Mouse (Mus musculus): ENCODE measurements around the gene Adamtsl4. TPM values are rescaled to one million over a fixed set of nuclear protein-coding genes. Genes with fewer than 3 reads are reported as not detected.

Adamtsl4 gene
- polyA plus RNA-seq, 1 experiment = not detected

- no peak for TF ChIP-seq GATA1 (IDR thresholded peaks at IDR 0.05; ENCODE audit: low read length)
Measured at GRCm38 (mm10) chr3:95707497-95707896, 19.8 kb upstream of the Adamtsl4 start.

GRCm38 (mm10) chr3:95706273-95706672 is 18.6 kb upstream of the Adamtsl4 start:
- no peak for TF ChIP-seq GATA1 (IDR thresholded peaks at IDR 0.05; ENCODE audit: low read length)

GRCm38 (mm10) chr3:95704612-95705011 is 16.9 kb upstream of the Adamtsl4 start:
- TF ChIP-seq GATA1 (IDR thresholded peaks at IDR 0.05; ENCODE audit: low read length) = no peak

DNA sequence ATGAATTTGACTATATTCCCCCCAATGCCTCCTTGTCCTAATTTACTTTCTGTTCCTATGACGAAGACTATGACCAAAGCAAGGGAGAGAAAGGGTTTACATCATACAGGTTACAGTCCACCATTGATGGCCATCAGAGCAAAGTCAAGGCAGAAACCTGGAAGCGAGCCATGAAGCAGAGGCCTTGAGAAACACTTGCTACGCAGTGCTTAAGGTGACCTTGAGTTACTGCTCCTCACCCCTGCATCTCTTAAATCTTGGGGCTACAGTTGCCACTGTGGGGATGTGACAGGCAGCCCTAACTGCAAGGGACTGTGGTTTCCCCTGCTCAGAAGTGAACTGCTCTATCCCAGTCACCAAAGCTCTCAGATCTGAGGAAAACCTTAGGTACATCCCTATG is 15.6 kb upstream of the Adamtsl4 start:
- TF ChIP-seq GATA1 (IDR thresholded peaks at IDR 0.05; ENCODE audit: low read length) = no peak

DNA sequence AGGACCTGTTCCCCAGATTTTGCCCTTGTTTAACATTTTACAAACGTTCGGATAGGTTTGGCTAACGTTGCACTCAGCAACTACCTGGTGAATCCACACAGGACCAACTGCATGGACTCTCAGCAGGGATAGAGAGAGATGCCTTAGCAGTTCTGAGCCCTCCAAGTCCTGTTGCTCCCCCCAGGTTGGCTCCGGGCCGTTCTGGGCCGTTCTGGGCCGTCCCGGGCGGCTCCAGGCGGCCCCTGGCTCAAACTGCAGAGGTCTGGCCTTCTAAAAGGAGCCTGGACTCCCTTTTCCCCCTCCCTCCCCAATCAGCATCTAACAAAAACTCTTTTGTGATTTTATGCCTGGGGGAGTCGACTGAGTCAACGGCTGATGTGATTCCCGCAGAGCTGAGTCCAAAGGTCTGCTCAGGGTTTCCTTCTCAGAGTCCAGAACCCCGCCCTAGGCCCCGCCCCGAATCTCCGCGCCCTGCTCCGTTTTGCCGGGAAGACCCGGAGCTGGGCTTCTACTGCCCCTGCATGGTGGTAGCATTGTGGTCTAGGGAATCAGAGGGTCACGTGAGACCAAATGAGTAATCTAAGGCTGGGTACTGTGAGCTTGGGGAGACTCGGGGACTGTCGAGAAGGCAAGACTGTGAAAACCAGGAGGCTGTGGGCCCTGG is 14.3 kb upstream of the Adamtsl4 start:
- no peak for TF ChIP-seq GATA1 (IDR thresholded peaks at IDR 0.05; ENCODE audit: low read length)

GRCm38 (mm10) chr3:95701085-95701484 is 13.4 kb upstream of the Adamtsl4 start:
- no peak for TF ChIP-seq GATA1 (IDR thresholded peaks at IDR 0.05; ENCODE audit: low read length)

DNA sequence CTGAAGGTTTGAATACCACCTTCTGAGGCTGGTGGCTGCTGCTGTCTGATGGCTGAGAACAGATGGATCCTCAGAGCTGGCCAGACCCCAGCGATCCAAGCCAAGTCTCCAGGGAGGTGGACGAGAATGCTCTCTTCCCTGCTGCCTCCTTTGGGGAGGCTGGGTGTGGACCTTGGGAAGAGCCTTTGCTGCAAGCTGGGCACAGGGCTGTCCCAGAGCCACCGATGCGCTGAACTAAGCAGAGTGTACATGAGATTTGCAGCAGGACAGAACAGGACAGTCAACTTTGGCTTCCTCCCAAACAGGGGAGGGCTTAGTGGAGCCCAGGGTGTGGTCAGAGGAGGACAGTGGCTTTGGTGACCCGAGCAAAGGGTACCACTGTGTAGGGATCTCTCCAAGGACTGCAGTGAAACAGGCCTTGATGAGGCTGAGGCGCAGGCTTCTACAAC is 12.5 kb upstream of the Adamtsl4 start:
- TF ChIP-seq GATA1 (IDR thresholded peaks at IDR 0.05; ENCODE audit: low read length) = no peak

DNA sequence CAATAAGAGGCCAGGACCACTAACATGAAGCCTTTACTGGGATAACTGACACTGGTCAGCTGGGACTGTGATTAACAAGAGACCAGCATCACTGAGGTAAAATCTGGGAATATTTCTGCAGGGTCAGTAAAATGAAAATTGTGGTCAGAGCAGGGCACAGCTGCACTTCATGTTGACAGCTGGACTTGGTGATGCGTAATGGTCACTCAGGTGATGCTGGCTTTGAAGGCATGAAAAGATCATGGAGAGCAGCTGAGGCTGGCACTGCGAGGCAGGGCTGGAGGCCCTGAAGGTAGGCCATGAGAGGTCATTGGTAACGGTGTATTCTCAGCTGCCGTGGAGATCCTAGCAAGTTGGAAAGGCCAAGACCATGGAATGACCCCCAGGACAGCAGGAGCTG is 10.6 kb upstream of the Adamtsl4 start:
- no peak for TF ChIP-seq GATA1 (IDR thresholded peaks at IDR 0.05; ENCODE audit: low read length)

GRCm38 (mm10) chr3:95696360-95696759 is 8.6 kb upstream of the Adamtsl4 start:
- TF ChIP-seq GATA1 (IDR thresholded peaks at IDR 0.05; ENCODE audit: low read length) = no peak

DNA sequence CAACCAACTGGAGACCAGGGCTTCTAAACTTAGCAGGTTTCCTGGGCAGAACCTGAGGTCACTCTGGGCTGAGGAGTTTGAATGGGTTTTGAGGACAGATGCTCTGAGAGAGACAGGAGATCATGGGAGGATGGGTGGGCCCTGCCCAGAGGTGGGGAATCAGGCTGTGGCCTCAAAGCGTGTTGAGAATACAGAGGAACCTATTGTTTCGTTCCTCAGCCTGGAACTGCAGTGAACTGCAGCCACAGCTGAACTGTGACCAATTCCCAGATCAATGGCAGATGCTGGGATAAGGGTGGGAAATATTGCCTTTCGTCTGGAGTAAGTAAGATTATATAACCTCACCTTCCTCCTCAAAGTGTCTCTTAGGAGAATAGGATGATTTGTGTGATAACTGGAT is 8.1 kb upstream of the Adamtsl4 start:
- no peak for TF ChIP-seq GATA1 (IDR thresholded peaks at IDR 0.05; ENCODE audit: low read length)

DNA sequence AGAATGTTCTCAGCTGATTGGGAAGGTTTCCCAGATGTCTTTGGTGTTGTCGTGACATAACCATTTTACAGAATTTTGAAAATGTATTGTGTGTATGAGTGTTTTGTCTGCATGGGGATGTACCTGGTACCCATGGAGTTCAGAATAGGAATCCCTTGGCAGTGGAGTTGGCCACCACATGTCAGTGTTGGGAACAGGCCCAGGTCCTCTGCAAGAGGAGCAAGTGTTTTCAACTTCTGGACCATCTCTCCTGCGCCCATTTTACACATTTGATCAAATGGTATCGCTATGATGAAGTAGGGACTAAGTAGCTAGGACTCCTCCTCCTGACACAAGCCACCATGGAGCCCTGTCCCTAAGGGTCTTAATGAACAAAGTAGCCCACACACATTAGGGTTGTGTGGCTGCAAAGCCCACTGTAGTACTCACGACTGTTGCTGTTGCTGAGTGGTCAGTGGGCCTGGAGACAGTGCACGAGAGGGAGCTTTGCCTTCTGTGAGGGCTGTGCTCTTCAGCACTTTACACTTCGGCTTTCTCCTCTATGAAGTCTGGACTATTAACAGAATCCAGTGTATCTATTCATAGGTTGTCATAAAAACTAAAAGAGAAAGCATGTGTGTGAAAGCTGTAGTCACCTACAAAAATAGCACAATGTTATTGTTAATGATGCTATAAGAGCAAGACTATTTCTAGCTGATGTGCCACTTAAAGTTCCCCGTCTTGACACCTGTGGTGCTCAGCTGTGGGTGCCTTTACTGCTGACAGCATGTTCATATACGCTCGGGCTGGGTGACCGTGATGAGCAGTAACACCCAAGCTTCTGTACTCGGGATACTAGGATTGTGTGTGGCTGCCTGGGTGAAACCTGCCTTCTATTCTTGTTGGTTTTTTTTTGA is 7.3 kb upstream of the Adamtsl4 start:
- TF ChIP-seq GATA1 (IDR thresholded peaks at IDR 0.05; ENCODE audit: low read length) = no peak

DNA sequence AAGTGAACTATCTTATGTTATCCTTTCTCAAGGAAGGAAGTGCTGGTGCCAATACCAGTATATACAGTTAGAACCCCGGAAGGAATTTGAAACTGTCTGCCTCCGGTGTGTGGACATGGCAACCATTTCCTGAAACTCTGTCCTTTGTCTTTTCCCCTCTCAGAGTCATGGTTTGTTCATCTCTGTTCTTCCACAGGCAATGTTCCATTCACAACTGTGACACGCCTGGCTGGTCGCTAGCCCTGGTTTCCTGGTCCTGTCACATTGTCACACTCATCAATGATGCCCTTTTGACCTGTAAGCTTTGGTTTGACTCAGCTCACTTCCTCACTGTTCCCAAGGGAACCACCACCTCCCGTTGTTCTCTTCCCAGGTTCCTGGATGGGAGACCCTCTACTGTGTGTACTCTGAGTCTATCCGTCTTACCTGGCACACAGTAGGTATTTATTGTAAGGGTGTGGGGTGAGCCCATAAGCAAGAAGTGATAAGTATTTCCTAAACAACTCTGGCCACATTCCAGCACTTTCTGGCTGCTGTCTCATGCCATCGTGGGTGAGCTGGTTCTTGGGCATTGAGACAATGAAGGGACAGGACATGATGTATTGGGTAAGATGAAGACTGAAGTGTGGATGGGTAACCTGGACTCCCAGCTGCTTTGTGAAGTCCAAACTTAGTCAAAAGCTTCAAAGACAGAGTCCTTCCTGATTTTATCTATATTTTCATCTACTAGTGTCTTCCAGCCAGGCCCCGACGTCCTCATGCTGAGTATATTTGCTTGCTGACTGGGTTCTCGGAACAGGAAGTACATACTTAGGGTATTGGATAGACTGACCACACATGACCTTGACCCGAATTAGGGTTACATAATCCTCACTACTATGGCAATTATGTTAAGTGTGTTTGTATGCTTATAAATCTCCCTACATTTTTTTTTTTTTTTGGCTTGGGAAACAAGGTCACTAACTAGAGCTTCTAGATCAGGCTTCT is 6.4 kb upstream of the Adamtsl4 start:
- TF ChIP-seq GATA1 (IDR thresholded peaks at IDR 0.05; ENCODE audit: low read length) = no peak

GRCm38 (mm10) chr3:95692677-95693076 is 5.0 kb upstream of the Adamtsl4 start:
- no peak for TF ChIP-seq GATA1 (IDR thresholded peaks at IDR 0.05; ENCODE audit: low read length)

- TF ChIP-seq GATA1 (IDR thresholded peaks at IDR 0.05; ENCODE audit: low read length) = no peak
Measured at GRCm38 (mm10) chr3:95689940-95690339, 2.2 kb upstream of the Adamtsl4 start.

GRCm38 (mm10) chr3:95689171-95689915 is 1.6 kb upstream of the Adamtsl4 start:
- no peak for TF ChIP-seq GATA1 (IDR thresholded peaks at IDR 0.05; ENCODE audit: low read length)

Measured in G1E-ER4 (cell line).